Mouse (Mus musculus) C2C12 (cell line): Measurements from ENCODE around the gene Mamdc2. TPM values are rescaled to one million over a fixed set of nuclear protein-coding genes. Genes with fewer than 3 reads are reported as not detected.

ENCODE experiments used
- H3K27me3 ChIP-seq: one replicate; pipeline ENCODE4 v1.6.1; 2011; ENCODE audit not compliant: control insufficient read depth, insufficient read depth, insufficient read length
- H3K36me3 ChIP-seq: one replicate; pipeline ENCODE4 v1.6.1; 2011; ENCODE audit not compliant: control insufficient read depth, insufficient read depth
- H3K4me3 ChIP-seq: one replicate; pipeline ENCODE4 v1.5.1; 2011; ENCODE audit warnings: mild to moderate bottlenecking, control low read depth; ENCODE audit not compliant: poor library complexity, insufficient read depth, severe bottlenecking
- H3K79me2 ChIP-seq: one replicate; pipeline ENCODE4 v1.6.1; 2011; ENCODE audit not compliant: control insufficient read depth, insufficient read depth
- H3K79me3 ChIP-seq: one replicate; pipeline ENCODE4 v1.6.1; 2011; ENCODE audit warnings: low read depth, control low read depth
- H3ac ChIP-seq: one replicate; pipeline ENCODE3; 2011; ENCODE audit warnings: low read depth; ENCODE audit not compliant: control insufficient read depth, insufficient read length
- CEBPB ChIP-seq: IDR thresholded peaks from one replicate; pipeline ENCODE4 v1.6.1; 2011; ENCODE audit warnings: low read depth, mild to moderate bottlenecking, control low read depth, moderate library complexity
- CTCF ChIP-seq: IDR thresholded peaks from one replicate; pipeline ENCODE4 v1.5.1; 2011; ENCODE audit not compliant: control insufficient read depth, insufficient read depth, insufficient read length
- FOSL1 ChIP-seq: IDR thresholded peaks from one replicate; pipeline ENCODE4 v1.8.0; 2011; ENCODE audit warnings: mild to moderate bottlenecking, low read length; ENCODE audit not compliant: poor library complexity, insufficient read depth, severe bottlenecking
- MAX ChIP-seq: IDR thresholded peaks from one replicate; pipeline ENCODE4 v1.6.1; 2011; ENCODE audit warnings: mild to moderate bottlenecking, control low read depth
- MYOD1 ChIP-seq: IDR thresholded peaks from one replicate; pipeline ENCODE4 v1.6.1; 2011; ENCODE audit warnings: low read depth; ENCODE audit not compliant: control insufficient read depth, insufficient read length
- MYOG ChIP-seq: IDR thresholded peaks from one replicate; pipeline ENCODE4 v1.6.1; 2011; ENCODE audit not compliant: control insufficient read depth, insufficient read length; ENCODE audit errors: extremely low read depth
- USF1 ChIP-seq: IDR thresholded peaks from one replicate; pipeline ENCODE4 v1.6.1; 2011; ENCODE audit warnings: low read depth, mild to moderate bottlenecking, control low read depth, moderate library complexity
- polyA plus RNA-seq: library from polyadenylated mRNA; unstranded; fragments of >200 nt; fragmentation: generic; extraction: Trizol; gene quantifications from one replicate; pipeline ENCODE4 v1.2.1, GENCODE M21; 2012; ENCODE audit warnings: missing spikeins

Gene Mamdc2
- polyA plus RNA-seq, 1 experiment = 0.77 TPM

- no peak overlapping the region for H3ac ChIP-seq
- H3K4me3 ChIP-seq = no peak overlapping the region
- H3K79me2 ChIP-seq = no peaks in the 10 kb centered on the region
- H3K36me3 ChIP-seq = no peaks in the 10 kb centered on the region
- H3K79me3 ChIP-seq = no peaks in the 10 kb centered on the region
- TF ChIP-seq MYOG (no peak), MYOD1 (peak; percentile 68)
- no peaks in the 10 kb centered on the region for H3K27me3 ChIP-seq
Observed at GRCm38 (mm10) chr19:23388083-23388861, 60.0 kb downstream of the Mamdc2 start.

DNA sequence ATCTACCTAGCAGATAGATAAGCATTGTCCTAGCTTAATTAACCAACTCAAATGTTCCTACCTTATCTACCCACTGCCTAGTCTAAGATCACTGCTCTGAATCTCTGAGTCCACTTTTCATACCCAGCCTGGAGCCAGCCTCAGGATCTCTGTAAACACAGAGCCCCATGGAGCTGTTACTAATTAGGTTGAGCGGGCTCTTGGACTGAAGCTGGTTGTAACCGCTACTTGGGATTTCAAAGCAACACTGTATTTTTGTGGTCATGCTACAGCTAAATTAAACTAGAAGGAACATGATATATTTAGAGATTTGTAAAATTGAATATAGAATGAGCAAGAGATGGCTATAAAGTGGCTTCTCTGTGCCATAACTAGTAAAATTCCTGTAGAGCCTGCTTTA, 65.8 kb downstream of the Mamdc2 start:
- Histone ChIP-seq H3K79me2 (no peaks in the 10 kb centered on the region), H3ac (no peak overlapping the region), H3K27me3 (no peaks in the 10 kb centered on the region), H3K36me3 (no peaks in the 10 kb centered on the region), H3K4me3 (no peak overlapping the region), H3K79me3 (no peaks in the 10 kb centered on the region)
- TF ChIP-seq FOSL1 (no peak), MYOG (no peak)

DNA sequence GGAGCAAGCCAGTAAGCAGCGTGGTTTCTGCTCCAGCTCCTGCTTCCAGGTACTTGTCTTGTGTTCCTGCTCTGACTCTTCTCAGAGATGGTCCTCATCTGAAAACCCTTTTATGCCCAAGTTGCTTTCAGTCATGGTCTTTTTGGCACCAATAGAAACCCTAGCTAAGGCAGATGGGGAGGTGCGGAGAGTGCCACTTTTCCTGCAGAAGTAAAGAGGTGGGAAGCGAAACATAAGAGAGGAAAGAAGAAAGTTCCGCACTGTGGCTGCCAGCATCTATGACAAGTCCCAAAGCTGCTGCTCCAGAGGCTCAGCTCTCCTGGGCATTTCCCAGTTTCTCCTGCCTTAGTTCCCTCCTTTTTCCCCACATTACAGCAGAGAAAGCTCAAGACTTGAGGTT, 67.3 kb downstream of the Mamdc2 start:
- H3K4me3 ChIP-seq = no peak overlapping the region
- H3ac ChIP-seq = no peak overlapping the region
- no peaks in the 10 kb centered on the region for H3K27me3 ChIP-seq
- H3K36me3 ChIP-seq = no peaks in the 10 kb centered on the region
- no peak for TF ChIP-seq MYOG
- no peak for TF ChIP-seq USF1
- no peak for TF ChIP-seq FOSL1
- TF ChIP-seq CEBPB = no peak
- no peak for TF ChIP-seq MAX
- no peak for TF ChIP-seq MYOD1
- no peak for TF ChIP-seq CTCF
- no peaks in the 10 kb centered on the region for H3K79me2 ChIP-seq
- H3K79me3 ChIP-seq = no peaks in the 10 kb centered on the region

- H3K36me3 ChIP-seq = no peaks in the 10 kb centered on the region
- no peaks in the 10 kb centered on the region for H3K27me3 ChIP-seq
- TF ChIP-seq FOSL1 = no peak
- TF ChIP-seq MAX = no peak
- no peak for TF ChIP-seq CEBPB
- TF ChIP-seq USF1 = no peak
- no peak for TF ChIP-seq MYOD1
- TF ChIP-seq CTCF = no peak
- no peak for TF ChIP-seq MYOG
- no peak overlapping the region for H3K4me3 ChIP-seq
- H3ac ChIP-seq = no peak overlapping the region
- H3K79me3 ChIP-seq = no peaks in the 10 kb centered on the region
- H3K79me2 ChIP-seq = no peaks in the 10 kb centered on the region
Observed at GRCm38 (mm10) chr19:23379752-23380504, 68.3 kb downstream of the Mamdc2 start.

DNA sequence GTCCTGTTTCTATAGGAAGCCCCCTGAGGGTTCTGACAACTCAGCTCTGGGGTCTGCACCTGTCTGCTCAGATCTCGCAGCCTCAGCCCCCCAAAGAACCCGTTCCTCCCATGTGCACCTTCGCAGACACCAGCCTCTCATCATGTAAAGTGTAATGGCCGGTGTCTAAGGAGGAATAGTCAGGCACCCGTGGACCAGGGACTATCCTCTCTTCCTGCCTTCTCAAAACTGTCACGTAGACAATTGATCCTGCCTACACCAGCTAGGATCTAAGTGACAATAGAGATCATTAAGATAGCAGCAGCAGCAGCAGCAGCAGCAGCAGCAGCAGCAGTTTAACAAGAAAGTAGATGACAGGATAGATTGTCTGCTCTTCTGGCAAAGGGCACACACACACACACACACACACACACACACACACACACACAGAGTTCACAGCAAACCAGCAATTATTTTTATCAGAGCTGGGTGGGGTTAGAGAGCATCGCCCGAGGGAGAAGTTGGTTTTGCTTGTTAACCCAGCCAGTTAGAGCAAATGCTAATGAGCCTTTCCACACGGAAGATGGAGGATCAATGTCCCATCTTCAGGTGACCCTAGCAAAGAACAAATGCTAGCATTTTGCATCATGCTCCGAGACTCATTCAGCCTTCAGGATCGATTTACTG, 71.6 kb downstream of the Mamdc2 start:
- no peaks in the 10 kb centered on the region for H3K36me3 ChIP-seq
- H3K79me2 ChIP-seq = no peaks in the 10 kb centered on the region
- no peak for TF ChIP-seq MYOG
- TF ChIP-seq USF1 = no peak
- TF ChIP-seq CTCF = no peak
- TF ChIP-seq MYOD1 = no peak
- TF ChIP-seq MAX = no peak
- no peak for TF ChIP-seq FOSL1
- TF ChIP-seq CEBPB = no peak
- no peaks in the 10 kb centered on the region for H3K79me3 ChIP-seq
- no peak overlapping the region for H3K4me3 ChIP-seq
- H3K27me3 ChIP-seq = no peaks in the 10 kb centered on the region
- no peak overlapping the region for H3ac ChIP-seq
